Mouse (Mus musculus) MEL-GATA-1-ER (cell line): Measurements from ENCODE around the gene Tgfbr3.
"Not testable (repeated sequence)": the region's sequence is repeated elsewhere in the genome, so short reads cannot be mapped to it uniquely, and the experiment has no call there.

Experiments
- DNase-seq: peaks from one replicate; pipeline ENCODE4 v3.0.0-alpha.2; 2012; ENCODE audit warnings: low read depth; ENCODE audit errors: extremely low read depth

Tgfbr3 gene

GRCm38 (mm10) chr5:107243445-107243844, 46.0 kb downstream of the Tgfbr3 start:
- no peak for DNase-seq

GRCm38 (mm10) chr5:107242993-107243392, 46.4 kb downstream of the Tgfbr3 start:
- no peak for DNase-seq

GRCm38 (mm10) chr5:107240276-107240675, 49.2 kb downstream of the Tgfbr3 start:
- no peak for DNase-seq

GRCm38 (mm10) chr5:107237971-107238426, 51.4 kb downstream of the Tgfbr3 start:
- no peak for DNase-seq

DNA sequence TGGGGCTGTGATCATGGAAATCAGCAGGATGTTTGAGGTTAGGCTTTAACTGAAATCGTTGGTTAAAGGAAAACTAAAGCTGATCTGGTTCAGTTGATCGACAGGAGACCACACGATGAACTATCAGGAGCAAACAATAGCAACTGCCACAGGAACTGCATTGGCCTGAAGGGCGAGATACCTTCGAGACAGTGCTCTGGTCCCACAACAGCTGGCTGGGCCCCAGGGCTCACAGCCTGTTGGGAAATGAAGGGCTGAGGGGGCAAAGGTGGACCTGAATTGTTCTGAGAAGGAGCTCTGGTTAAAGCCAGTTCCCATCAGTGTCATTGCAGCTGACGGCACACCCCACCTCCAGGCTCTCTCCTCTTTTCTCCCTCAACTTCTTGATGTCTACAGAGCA, 52.5 kb downstream of the Tgfbr3 start:
- no peak for DNase-seq

DNA sequence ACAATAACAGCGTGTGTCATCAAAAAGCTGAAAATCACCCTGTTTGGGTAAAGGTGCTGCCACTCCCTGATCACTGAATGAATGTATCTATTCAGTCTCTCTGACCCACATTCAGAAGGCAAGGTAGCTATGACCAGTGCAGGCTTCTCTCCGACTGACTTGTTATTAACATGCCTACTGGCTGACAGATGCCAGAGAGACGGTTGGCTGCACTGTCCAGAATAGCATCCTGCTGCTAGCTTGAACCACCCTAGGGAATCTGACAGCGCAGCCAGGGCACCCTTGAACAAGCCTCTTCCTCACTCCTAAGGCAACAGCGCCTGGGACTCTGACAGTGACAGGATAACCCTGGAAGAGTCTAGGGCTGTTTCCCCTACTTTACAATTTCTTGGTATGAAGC, 53.4 kb downstream of the Tgfbr3 start:
- no peak for DNase-seq

DNA sequence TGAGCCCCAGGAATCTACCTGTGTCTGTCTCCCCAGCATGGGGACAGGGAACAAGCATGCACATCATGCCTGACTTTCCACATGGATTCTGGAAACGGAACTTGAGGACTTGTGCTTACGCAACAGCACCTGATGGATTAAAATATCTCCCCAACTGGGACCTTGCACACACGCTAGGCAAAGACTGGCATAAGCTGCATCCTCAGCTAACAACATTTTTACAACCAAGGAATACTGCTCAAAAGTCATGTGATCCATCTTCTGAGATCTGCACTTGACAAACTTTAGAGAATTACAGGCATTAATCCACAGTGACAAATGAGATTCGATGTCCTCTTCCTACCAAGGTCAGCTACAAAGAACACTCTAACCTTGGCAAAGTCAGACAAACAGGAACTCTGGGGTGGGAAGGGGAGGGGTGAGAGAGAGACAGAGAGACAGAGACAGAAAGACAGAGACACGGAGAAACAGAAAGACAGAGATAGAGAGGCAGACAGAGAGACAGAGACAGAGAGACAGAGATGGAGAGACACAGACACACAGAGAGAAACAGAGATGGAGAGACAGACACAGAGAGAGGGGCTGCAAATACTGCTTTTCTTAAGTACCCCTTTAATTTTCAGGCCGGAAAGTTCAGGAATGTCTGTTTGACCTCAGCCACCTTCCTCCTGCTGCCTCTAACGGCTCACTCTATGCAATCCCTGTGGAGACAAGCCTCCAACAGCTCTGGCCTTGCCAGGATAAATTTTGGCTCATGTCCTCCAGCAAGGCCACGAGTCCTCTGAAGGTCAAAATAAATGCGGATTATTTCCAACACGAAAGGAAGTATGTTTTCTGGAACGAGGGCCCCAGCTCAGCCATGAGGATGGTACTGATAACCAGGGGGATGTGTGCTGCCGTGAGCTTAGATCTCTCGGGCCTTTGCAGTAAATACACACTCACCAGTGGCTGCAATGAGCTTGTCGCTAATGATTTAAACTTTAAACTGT, 55.8 kb downstream of the Tgfbr3 start:
- DNase-seq = no peak

DNA sequence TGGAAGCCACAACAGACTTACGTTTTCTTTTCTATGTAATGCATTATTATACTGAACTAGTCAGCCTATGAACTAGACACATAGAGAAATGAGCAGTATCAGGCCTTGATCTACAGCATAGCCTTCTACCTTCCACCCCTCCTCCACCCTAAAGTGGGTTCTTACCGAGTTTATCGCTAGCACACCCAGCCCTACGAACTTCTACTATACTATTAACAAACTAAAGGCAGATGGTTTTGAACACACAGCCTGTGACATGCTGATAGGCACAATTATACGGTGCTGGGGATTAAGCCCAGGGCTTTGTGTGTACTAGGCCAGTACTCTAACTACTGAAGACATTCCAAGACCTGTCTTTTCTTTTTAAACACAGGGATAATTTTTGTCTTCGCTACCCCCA, 59.2 kb downstream of the Tgfbr3 start:
- DNase-seq = no peak

DNA sequence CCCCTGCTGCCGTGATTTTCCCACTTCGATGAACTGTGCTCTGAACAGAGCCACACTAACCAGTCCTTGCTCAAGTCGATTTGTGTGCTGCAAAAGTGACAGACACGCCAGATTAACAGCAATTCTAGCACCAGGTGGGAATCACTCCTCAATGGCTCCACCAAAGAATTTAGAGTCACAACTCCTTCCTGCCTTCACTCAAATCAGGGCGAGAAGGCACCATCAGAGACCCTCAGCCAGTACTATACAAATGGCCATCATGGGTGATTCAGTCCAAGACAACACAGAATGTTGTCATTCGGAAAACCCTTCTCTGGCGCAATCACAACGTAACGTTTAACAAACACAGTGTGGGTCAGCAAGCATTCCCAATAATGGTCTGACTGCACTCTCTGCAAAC, 60.4 kb downstream of the Tgfbr3 start:
- DNase-seq = no peak

DNA sequence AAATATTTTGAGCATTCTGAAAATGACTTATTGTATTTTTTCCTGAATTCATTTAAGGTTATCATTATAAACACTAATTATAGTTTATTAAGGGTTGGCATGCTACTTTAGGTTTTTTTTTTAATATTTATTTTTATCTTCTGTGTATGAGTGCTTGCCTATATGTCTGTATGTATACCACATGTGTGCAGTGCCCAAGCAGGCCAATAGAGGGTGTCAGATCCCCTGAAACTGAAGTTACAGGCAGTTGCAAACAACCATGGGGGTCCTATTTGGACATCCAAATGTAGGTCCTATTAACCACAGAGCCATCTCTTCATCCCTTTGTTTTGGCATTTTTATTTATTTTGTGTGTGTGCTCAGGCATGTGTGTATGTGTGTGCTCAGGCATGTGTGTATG, 61.8 kb downstream of the Tgfbr3 start:
- no peak for DNase-seq

DNA sequence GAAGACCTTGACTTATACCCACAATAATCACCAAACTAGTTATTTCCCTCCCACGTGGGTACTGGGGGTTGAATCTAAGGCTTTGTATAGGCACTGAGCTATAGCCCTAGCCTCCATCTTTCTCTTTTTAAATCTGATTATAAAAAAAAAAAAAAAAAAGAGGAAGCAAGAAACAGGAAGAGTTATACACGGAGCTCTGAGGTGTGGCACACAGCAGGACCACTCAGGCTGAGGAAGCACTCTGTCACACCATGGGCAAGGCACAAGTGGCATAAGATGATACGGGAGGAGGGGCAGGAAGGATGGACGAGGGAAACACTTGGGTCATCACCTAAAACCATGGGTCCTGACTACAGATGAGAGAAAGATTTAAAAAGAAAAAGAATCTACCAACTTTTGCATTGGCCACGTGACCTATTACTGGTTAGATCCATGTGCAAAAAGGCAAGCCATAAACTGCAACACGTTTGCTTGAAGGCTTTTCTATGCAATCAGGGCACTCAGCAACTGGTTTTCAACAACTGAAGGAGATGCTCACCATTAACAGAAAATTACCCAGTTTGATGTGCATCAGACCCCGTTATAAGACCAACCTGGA, 64.5 kb downstream of the Tgfbr3 start:
- peak; percentile 88 for DNase-seq

DNA sequence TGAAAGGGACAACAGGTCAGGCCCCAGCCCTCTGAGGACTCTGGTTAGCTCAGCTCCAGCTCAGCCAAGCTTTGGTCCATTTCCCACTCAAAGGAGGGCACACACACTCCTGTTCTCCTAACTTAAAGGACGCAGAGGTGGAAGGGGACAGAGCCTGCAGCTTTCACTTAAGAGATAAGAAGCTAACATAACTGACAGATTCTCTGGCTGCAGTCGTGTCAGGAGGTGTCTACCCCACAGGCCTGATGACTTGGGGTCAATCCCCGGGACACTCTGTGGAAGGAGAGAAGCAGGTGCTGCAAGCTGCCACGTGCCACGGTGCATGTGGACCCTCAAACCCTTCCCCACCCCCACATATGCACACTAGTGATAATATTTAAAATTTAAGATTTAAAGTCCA, 65.3 kb downstream of the Tgfbr3 start:
- no peak for DNase-seq

DNA sequence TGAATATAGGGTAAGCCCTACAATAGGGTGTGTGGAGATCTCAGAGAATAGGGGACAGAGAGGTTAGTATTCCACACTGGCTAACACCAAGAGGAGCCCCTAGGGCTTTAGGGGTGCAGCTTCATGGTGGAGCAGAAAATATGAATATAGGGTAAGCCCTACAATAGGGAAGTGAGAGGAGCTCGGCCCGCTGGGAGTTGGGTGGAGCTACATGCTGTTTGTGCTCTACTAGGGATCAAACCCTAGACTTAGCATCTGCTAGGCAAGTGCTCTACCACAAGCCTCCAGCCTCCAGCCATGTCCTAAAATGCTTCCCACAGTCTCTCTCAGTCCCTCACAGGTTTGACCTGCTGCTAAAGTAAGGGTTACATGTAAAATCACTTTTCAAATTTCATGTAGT, 65.9 kb downstream of the Tgfbr3 start:
- DNase-seq = not testable (repeated sequence)

DNA sequence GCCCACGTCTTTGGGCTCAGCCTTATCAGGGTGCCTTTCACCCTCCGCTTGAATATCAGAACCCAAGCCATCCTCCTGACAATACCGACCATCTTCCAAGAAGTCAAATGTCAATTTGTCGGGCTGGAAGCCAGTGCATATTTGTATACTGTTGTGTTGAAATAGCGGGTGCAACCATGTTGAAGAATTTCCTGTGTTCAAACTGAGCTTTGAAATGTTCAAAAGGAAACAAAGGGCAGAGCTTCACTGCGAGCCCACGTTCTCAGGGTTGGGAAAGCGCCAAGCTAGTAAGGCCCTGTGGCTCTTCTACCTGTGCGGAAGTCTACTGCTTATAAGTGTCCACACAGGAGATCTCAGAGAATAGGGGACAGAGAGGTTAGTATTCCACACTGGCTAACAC, 66.4 kb downstream of the Tgfbr3 start:
- no peak for DNase-seq

- no peak for DNase-seq
These were observed 66.8 kb downstream of the Tgfbr3 start for GRCm38 (mm10) chr5:107222670-107223005.

- DNase-seq = no peak
These were observed 67.3 kb downstream of the Tgfbr3 start for GRCm38 (mm10) chr5:107221892-107222669.

DNA sequence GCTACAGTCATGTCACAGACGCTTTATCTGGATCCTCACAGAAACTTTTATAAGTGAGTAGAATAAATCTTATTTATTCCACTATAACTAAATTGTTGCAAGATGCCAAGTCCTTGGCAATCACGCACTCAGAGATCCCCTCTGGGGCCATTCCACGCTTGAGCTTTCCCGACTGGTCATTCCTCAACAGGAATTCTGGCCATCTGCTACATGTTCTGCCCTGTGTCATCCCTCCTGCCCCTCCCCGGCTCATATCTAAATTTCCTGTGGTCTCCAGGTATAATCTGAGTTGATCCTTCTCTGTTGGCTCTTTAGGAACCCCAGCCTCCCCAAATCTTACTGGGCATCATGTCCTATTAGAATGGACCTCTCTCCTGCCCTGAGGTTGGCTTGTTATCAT, 68.5 kb downstream of the Tgfbr3 start:
- no peak for DNase-seq

GRCm38 (mm10) chr5:107219883-107220282, 69.5 kb downstream of the Tgfbr3 start:
- no peak for DNase-seq

GRCm38 (mm10) chr5:107219318-107219717, 70.1 kb downstream of the Tgfbr3 start:
- DNase-seq = no peak

DNA sequence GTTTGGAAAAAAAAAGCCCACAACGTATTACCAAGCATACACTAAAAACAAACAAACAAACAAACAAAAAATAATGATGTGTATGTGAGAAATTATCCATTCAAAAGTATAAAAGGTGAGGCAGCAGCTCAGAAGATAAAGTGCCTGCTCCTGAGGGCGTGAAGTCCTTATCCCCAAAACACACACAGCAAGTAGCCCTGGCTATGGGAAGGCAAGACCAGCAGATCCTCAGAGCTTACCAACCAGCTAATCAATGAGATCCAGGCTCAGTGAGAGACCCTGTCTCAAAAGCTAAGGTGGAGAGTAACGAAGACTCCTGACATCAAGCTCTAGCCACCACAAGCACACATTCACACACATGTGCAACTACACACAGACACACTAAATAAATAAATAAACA, 70.8 kb downstream of the Tgfbr3 start:
- no peak for DNase-seq

- no peak for DNase-seq
These were observed 72.3 kb downstream of the Tgfbr3 start for GRCm38 (mm10) chr5:107217139-107217538.
